Mouse (Mus musculus) forebrain, embryonic 14.5 days (tissue): ENCODE measurements around the gene Rptor. TPM values are rescaled to one million over a fixed set of nuclear protein-coding genes. Genes with fewer than 3 reads are reported as not detected.
A peak's percentile ranks its signal among the peaks of the same experiment; 100 is the strongest.

Source experiments
- ATAC-seq: fragments of 200-750 bp; cut with Nextera tagmentation; 2 replicates; pipeline ENCODE4 v1.8.0; 2017; ENCODE audit warnings: mild to moderate bottlenecking, moderate library complexity
- DNase-seq: peaks from one replicate; pipeline ENCODE4 v3.0.0-alpha.2; 2015; ENCODE audit warnings: low spot score
- H3K27ac ChIP-seq: fragments of 300-500 bp; sonication (generic); 2 replicates; pipeline ENCODE4 v1.5.1; 2014; ENCODE audit warnings: low read depth, mild to moderate bottlenecking, control low read depth, low read length, moderate library complexity
- H3K27me3 ChIP-seq: fragments of 300-500 bp; sonication (generic); replicated peaks from 2 replicates; pipeline ENCODE4 v1.6.1; 2014; ENCODE audit warnings: low read length, control low read depth, mixed read lengths; ENCODE audit not compliant: control insufficient read depth, insufficient read depth
- H3K36me3 ChIP-seq: fragments of 300-500 bp; sonication (generic); 2 replicates; pipeline ENCODE4 v1.6.1; 2014; ENCODE audit warnings: low read length, control low read depth; ENCODE audit not compliant: control insufficient read depth, insufficient read depth
- H3K4me1 ChIP-seq: fragments of 300-500 bp; sonication (generic); 2 replicates; pipeline ENCODE4 v1.6.1; 2014; ENCODE audit warnings: antibody characterized with exemption, low read length, control low read depth; ENCODE audit not compliant: control insufficient read depth, insufficient read depth
- H3K4me2 ChIP-seq: fragments of 300-500 bp; sonication (generic); 2 replicates; pipeline ENCODE4 v1.6.1; 2014; ENCODE audit warnings: mild to moderate bottlenecking, control low read depth, low read length
- H3K4me3 ChIP-seq: fragments of 300-500 bp; sonication (generic); 2 replicates; pipeline ENCODE4 v1.5.1; 2014; ENCODE audit warnings: low read depth, low read length, control low read depth
- H3K9ac ChIP-seq: fragments of 300-500 bp; sonication (generic); 2 replicates; pipeline ENCODE4 v1.6.1; 2014; ENCODE audit warnings: mild to moderate bottlenecking, low read length, control low read depth, moderate library complexity
- H3K9me3 ChIP-seq: fragments of 300-500 bp; sonication (generic); replicated peaks from 2 replicates; pipeline ENCODE4 v1.6.1; 2016; ENCODE audit warnings: low read length, control low read depth, mixed read lengths; ENCODE audit not compliant: control insufficient read depth
- WGBS: fragments of 180-500 bp; shearing (Covaris S2); extraction: QIAGEN DNeasy Blood & Tissue Kit; methylation state at CpG from one replicate; pipeline ENCODE4 v1.1.7; 2014; 5-methylcytosine and 5-hydroxymethylcytosine counted together
- polyA plus RNA-seq: library from polyadenylated mRNA; unstranded; fragments of >200 nt; fragmentation: Nextera tagmentation; extraction: Ambion mirVana; gene quantifications from 2 replicates; pipeline ENCODE4 v1.2.1, GENCODE M21; 2014

Gene Rptor
- polyA plus RNA-seq, 1 experiment from 2014 or later: 7.0 TPM

GRCm38 (mm10) chr11:119891601-119892215 is 289.0 kb downstream of the Rptor start:
- H3K4me3 ChIP-seq: no peak overlapping the region
- no peaks in the 10 kb centered on the region for H3K27me3 ChIP-seq
- H3K4me2 ChIP-seq: no peak overlapping the region
- peaks cover 46% of the 10 kb centered on the region for H3K36me3 ChIP-seq
- no peak overlapping the region for H3K27ac ChIP-seq
- ATAC-seq (no peak), DNase-seq (no peak)
- H3K9me3 ChIP-seq: no peaks in the 10 kb centered on the region
- H3K9ac ChIP-seq: no peak overlapping the region
- WGBS: 84% methylated on average over 7 of the region's 7 CpGs
- H3K4me1 ChIP-seq: peaks cover 16% of the 10 kb centered on the region

- Histone ChIP-seq H3K9me3 (no peaks in the 10 kb centered on the region), H3K4me1 (peaks cover 16% of the 10 kb centered on the region), H3K4me2 (no peak overlapping the region), H3K27me3 (no peaks in the 10 kb centered on the region), H3K4me3 (no peak overlapping the region), H3K9ac (peak overlapping the region; percentile 35; the same call in 1 of the 2 replicates), H3K27ac (peak overlapping the region; percentile 92), H3K36me3 (peaks cover 51% of the 10 kb centered on the region)
- ATAC-seq (peak; percentile 79), DNase-seq (peak; percentile 85)
- WGBS: 22% methylated on average over 10 of the region's 10 CpGs
Measured at GRCm38 (mm10) chr11:119893667-119894236, 291.0 kb downstream of the Rptor start.

GRCm38 (mm10) chr11:119894634-119895033 is 291.9 kb downstream of the Rptor start:
- WGBS: 66% methylated on average over 6 of the region's 6 CpGs
- H3K36me3 ChIP-seq: peaks cover 50% of the 10 kb centered on the region

GRCm38 (mm10) chr11:119897041-119897440 is 294.3 kb downstream of the Rptor start:
- peak; percentile 62 for DNase-seq
- H3K27ac ChIP-seq: peak overlapping the region; percentile 68; the same call in 1 of the 2 replicates
- no peak for ATAC-seq
- WGBS: 66% methylated on average over 9 of the region's 9 CpGs
- no peaks in the 10 kb centered on the region for H3K9me3 ChIP-seq
- H3K4me1 ChIP-seq: peaks cover 16% of the 10 kb centered on the region
- no peak overlapping the region for H3K4me3 ChIP-seq
- H3K4me2 ChIP-seq: no peak overlapping the region
- H3K36me3 ChIP-seq: peaks cover 38% of the 10 kb centered on the region
- no peak overlapping the region for H3K9ac ChIP-seq
- no peaks in the 10 kb centered on the region for H3K27me3 ChIP-seq

More at GRCm38 (mm10) chr11:119894634-119895033, 291.9 kb downstream of the Rptor start:
- Histone ChIP-seq H3K4me2 (no peak overlapping the region), H3K4me1 (peaks cover 16% of the 10 kb centered on the region), H3K9ac (no peak overlapping the region), H3K27ac (peak overlapping the region; percentile 92), H3K9me3 (no peaks in the 10 kb centered on the region), H3K4me3 (no peak overlapping the region), H3K27me3 (no peaks in the 10 kb centered on the region)
- no peak for ATAC-seq
- no peak for DNase-seq

- Histone ChIP-seq H3K36me3 (peaks cover 38% of the 10 kb centered on the region), H3K9ac (no peak overlapping the region), H3K4me2 (no peak overlapping the region), H3K27me3 (no peaks in the 10 kb centered on the region), H3K4me1 (peaks cover 5% of the 10 kb centered on the region; the same call in 1 of the 2 replicates), H3K4me3 (no peak overlapping the region), H3K27ac (no peak overlapping the region), H3K9me3 (no peaks in the 10 kb centered on the region)
- 94% methylated on average over 11 of the region's 11 CpGs for WGBS
- DNase-seq (no peak), ATAC-seq (no peak)
Measured at GRCm38 (mm10) chr11:119898976-119899375, 296.3 kb downstream of the Rptor start.

GRCm38 (mm10) chr11:119901174-119901573 is 298.5 kb downstream of the Rptor start:
- Histone ChIP-seq H3K9ac (no peak overlapping the region), H3K9me3 (no peaks in the 10 kb centered on the region), H3K27ac (no peak overlapping the region), H3K4me1 (no peaks in the 10 kb centered on the region), H3K4me2 (no peak overlapping the region), H3K4me3 (no peak overlapping the region), H3K27me3 (no peaks in the 10 kb centered on the region), H3K36me3 (peaks cover 28% of the 10 kb centered on the region)
- no peak for DNase-seq
- no peak for ATAC-seq
- 67% methylated on average over 4 of the region's 4 CpGs for WGBS

GRCm38 (mm10) chr11:119902891-119903290 is 300.2 kb downstream of the Rptor start:
- H3K9me3 ChIP-seq: no peaks in the 10 kb centered on the region
- H3K36me3 ChIP-seq: peaks cover 20% of the 10 kb centered on the region
- WGBS: 84% methylated on average over 4 of the region's 4 CpGs
- no peaks in the 10 kb centered on the region for H3K27me3 ChIP-seq
- H3K4me1 ChIP-seq: no peaks in the 10 kb centered on the region
- H3K27ac ChIP-seq: no peak overlapping the region
- no peak overlapping the region for H3K4me3 ChIP-seq
- ATAC-seq (no peak), DNase-seq (no peak)
- H3K9ac ChIP-seq: no peak overlapping the region
- H3K4me2 ChIP-seq: no peak overlapping the region

GRCm38 (mm10) chr11:119904621-119905286 is 302.0 kb downstream of the Rptor start:
- WGBS: 34% methylated on average over 5 of the region's 5 CpGs
- 0 out of 2 replicates have a peak, but pooled peaks cover 3% of the 10 kb centered on the region for H3K36me3 ChIP-seq
- 0 out of 2 replicates have a peak overlapping the region, but pooled peaks have one; percentile 3 for H3K9ac ChIP-seq
- H3K9me3 ChIP-seq: no peaks in the 10 kb centered on the region
- ATAC-seq: peak; percentile 80
- no peaks in the 10 kb centered on the region for H3K27me3 ChIP-seq
- no peaks in the 10 kb centered on the region for H3K4me1 ChIP-seq
- H3K27ac ChIP-seq: no peak overlapping the region
- H3K4me2 ChIP-seq: no peak overlapping the region
- DNase-seq: peak; percentile 85
- no peak overlapping the region for H3K4me3 ChIP-seq

- WGBS: 88% methylated on average over 5 of the region's 5 CpGs
- Histone ChIP-seq H3K36me3 (no peaks in the 10 kb centered on the region), H3K9ac (no peak overlapping the region), H3K9me3 (no peaks in the 10 kb centered on the region), H3K4me2 (no peak overlapping the region), H3K4me1 (no peaks in the 10 kb centered on the region), H3K27me3 (no peaks in the 10 kb centered on the region), H3K27ac (no peak overlapping the region), H3K4me3 (no peak overlapping the region)
- ATAC-seq (no peak), DNase-seq (no peak)
Measured at GRCm38 (mm10) chr11:119905794-119906193, 303.1 kb downstream of the Rptor start.
